Mouse (Mus musculus): ENCODE data around the gene Man2a1.

- TF ChIP-seq GATA1 (IDR thresholded peaks at IDR 0.05; ENCODE audit: borderline replicate concordance, low read length): no peak
- no peak for TF ChIP-seq FLI1 (IDR thresholded peaks at IDR 0.05; ENCODE audit: low read length)
Observed at GRCm38 (mm10) chr17:64765286-64765685, 164.8 kb downstream of the Man2a1 start.

Data from megakaryocyte, embryonic 14.5 days (primary cell).